Mouse (Mus musculus): ENCODE results near the gene Irx3. TPM values are rescaled to one million over a fixed set of nuclear protein-coding genes. Genes with fewer than 3 reads are reported as not detected.

Gene Irx3
- polyA plus RNA-seq, 1 experiment from 2014 or later = 37.4 TPM

- H3K4me1 ChIP-seq (replicated peaks) = no peaks in the 10 kb centered on the region
- no peak overlapping the region for H3K4me3 ChIP-seq (replicated peaks)
- no peaks in the 10 kb centered on the region for H3K36me3 ChIP-seq
- ATAC-seq = no peak
- no peaks in the 10 kb centered on the region for H3K9me3 ChIP-seq
- H3K4me2 ChIP-seq (replicated peaks) = no peak overlapping the region
- no peak overlapping the region for H3K9ac ChIP-seq (replicated peaks)
- WGBS = 94% methylated on average over 9 of the region's 9 CpGs
- H3K27me3 ChIP-seq = 0 out of 2 replicates have a peak, but pooled peaks cover 2% of the 10 kb centered on the region
- H3K27ac ChIP-seq = no peak overlapping the region
These were observed 46.8 kb downstream of the Irx3 start for GRCm38 (mm10) chr8:91755062-91755461.

GRCm38 (mm10) chr8:91750794-91751125, 51.1 kb downstream of the Irx3 start:
- ATAC-seq = no peak
- Histone ChIP-seq H3K4me1 (replicated peaks) (peaks cover 26% of the 10 kb centered on the region), H3K27ac (no peak overlapping the region), H3K9me3 (no peaks in the 10 kb centered on the region), H3K4me2 (replicated peaks) (no peak overlapping the region), H3K36me3 (no peaks in the 10 kb centered on the region), H3K4me3 (replicated peaks) (no peak overlapping the region), H3K27me3 (peaks cover 9% of the 10 kb centered on the region; the same call in 1 of the 2 replicates), H3K9ac (replicated peaks) (no peak overlapping the region)
- 89% methylated on average over 7 of the region's 7 CpGs for WGBS

DNA sequence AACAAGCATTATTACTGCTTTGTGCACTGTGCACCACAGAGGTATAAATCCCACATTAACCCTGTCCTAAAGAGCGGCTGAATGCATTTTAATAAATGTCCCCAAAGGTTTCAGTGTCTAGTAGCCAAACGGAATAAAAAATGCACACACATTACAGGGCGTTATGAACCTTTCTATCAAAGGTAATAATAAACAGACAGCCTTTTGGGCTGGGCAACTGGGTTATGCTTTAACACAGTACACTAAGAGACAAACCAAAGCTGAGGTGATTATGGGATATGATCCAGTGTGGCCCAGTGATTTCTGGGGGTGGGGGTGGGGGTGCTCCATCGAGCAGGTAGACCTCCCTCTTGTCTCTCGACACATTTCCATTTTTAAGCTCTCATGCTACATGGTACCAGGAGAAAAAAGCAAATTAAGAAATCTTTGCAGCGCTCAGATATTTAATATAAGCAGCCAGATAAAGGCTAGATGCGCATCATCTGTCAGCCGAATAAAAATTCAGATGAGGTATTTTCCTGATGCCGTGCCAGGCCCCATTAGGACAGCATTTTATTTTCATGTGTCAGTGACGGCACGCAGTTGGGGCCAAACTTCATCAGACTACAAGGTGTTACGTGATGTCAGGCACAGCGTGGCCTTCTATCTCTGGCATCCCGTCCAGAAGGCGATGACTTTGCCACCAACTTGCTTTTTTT, 51.6 kb downstream of the Irx3 start:
- Histone ChIP-seq H3K27ac (no peak overlapping the region), H3K27me3 (peaks cover 9% of the 10 kb centered on the region; the same call in 1 of the 2 replicates), H3K36me3 (no peaks in the 10 kb centered on the region), H3K4me1 (replicated peaks) (peaks cover 31% of the 10 kb centered on the region), H3K4me3 (replicated peaks) (no peak overlapping the region), H3K4me2 (replicated peaks) (no peak overlapping the region), H3K9ac (replicated peaks) (no peak overlapping the region), H3K9me3 (no peaks in the 10 kb centered on the region)
- ATAC-seq = no peak
- WGBS = 79% methylated on average over 15 of the region's 15 CpGs

- Histone ChIP-seq H3K27me3 (peaks cover 9% of the 10 kb centered on the region; the same call in 1 of the 2 replicates), H3K4me3 (replicated peaks) (no peak overlapping the region), H3K4me2 (replicated peaks) (no peak overlapping the region), H3K36me3 (no peaks in the 10 kb centered on the region), H3K4me1 (replicated peaks) (peaks cover 31% of the 10 kb centered on the region), H3K9ac (replicated peaks) (no peak overlapping the region), H3K9me3 (no peaks in the 10 kb centered on the region), H3K27ac (no peak overlapping the region)
- 91% methylated on average over 5 of the region's 5 CpGs for WGBS
- ATAC-seq = no peak
These were observed 52.5 kb downstream of the Irx3 start for GRCm38 (mm10) chr8:91749412-91749811.
